Mouse (Mus musculus) stomach, embryonic 14.5 days (tissue): ENCODE data around the gene 4430402I18Rik. TPM values are rescaled to one million over a fixed set of nuclear protein-coding genes. Genes with fewer than 3 reads are reported as not detected.

Experiments
- ATAC-seq: fragments of 200-750 bp; cut with Nextera tagmentation; 2 replicates; pipeline ENCODE4 v1.8.0; 2017; ENCODE audit warnings: low read depth, moderate TSS enrichment; ENCODE audit not compliant: insufficient number of reproducible peaks, insufficient read depth, low FRiP score
- H3K27ac ChIP-seq: fragments of 300-500 bp; sonication (generic); 2 replicates; pipeline ENCODE4 v1.5.1; 2014; ENCODE audit warnings: mild to moderate bottlenecking, low read length, moderate library complexity, mixed read lengths
- H3K27me3 ChIP-seq: fragments of 300-500 bp; sonication (generic); 2 replicates; pipeline ENCODE4 v1.6.1; 2014; ENCODE audit warnings: low read length, control low read depth, mixed read lengths; ENCODE audit not compliant: control insufficient read depth, insufficient read depth
- H3K36me3 ChIP-seq: fragments of 300-500 bp; sonication (generic); 2 replicates; pipeline ENCODE4 v1.6.1; 2014; ENCODE audit warnings: mild to moderate bottlenecking, control low read depth, low read length, moderate library complexity, mixed read lengths; ENCODE audit not compliant: control insufficient read depth, insufficient read depth
- H3K4me1 ChIP-seq: fragments of 300-500 bp; sonication (generic); 2 replicates; pipeline ENCODE4 v1.6.1; 2014; ENCODE audit warnings: low read length, control low read depth, mixed read lengths; ENCODE audit not compliant: control insufficient read depth, insufficient read depth
- H3K4me2 ChIP-seq: fragments of 300-500 bp; sonication (generic); replicated peaks from 2 replicates; pipeline ENCODE4 v1.6.1; 2014; ENCODE audit warnings: low read depth, low read length, control low read depth
- H3K4me3 ChIP-seq: fragments of 300-500 bp; sonication (generic); 2 replicates; pipeline ENCODE4 v1.5.1; 2014; ENCODE audit warnings: low read depth, low read length, control low read depth
- H3K9ac ChIP-seq: fragments of 300-500 bp; sonication (generic); replicated peaks from 2 replicates; pipeline ENCODE4 v1.6.1; 2014; ENCODE audit warnings: low read depth, mild to moderate bottlenecking, control low read depth, low read length, moderate library complexity, mixed read lengths
- H3K9me3 ChIP-seq: fragments of 300-500 bp; sonication (generic); 2 replicates; pipeline ENCODE4 v1.6.1; 2016; ENCODE audit warnings: low read depth, low read length, control low read depth; ENCODE audit not compliant: control insufficient read depth
- WGBS: fragments of 180-500 bp; shearing (Covaris S2); extraction: QIAGEN DNeasy Blood & Tissue Kit; methylation state at CpG from one replicate; pipeline ENCODE4 v1.1.7; 2014; 5-methylcytosine and 5-hydroxymethylcytosine counted together
- polyA plus RNA-seq: library from polyadenylated mRNA; unstranded; fragments of >200 nt; fragmentation: Nextera tagmentation; extraction: Ambion mirVana; gene quantifications from 2 replicates; pipeline ENCODE4 v1.2.1, GENCODE M21; 2014

4430402I18Rik gene
- 0.27 and 0.90 TPM in 2 replicates for polyA plus RNA-seq

DNA sequence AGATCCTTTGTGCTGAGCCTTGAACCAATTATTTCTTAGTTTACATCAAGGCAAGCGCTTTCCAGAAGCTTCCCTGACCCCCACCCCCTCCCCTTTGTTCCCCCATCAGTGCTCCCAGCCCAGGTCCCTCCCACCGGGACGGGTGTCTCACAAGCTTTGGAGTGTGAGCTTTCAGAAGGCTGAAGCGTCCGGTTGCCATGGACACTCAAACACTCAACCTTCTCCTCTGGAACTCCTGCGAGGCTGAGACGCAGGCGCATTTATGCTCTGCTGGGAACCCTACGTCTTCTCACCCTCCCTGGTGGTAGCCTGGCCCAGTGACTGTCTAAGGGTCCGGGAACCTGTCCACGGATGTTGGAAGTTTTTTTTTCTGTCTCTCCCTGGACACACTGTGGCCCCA lies at the start of gene 4430402I18Rik:
Gene 4430402I18Rik, minus strand, starts transcription at position 149 of the 400 bp plus-strand sequence.
- H3K9ac ChIP-seq, result no peak within 1 kb of the TSS
- no peaks in the 10 kb centered on the region for H3K36me3 ChIP-seq
- ATAC-seq, result no peak; the same call in 1 of the 2 replicates
- no peaks in the 10 kb centered on the region for H3K9me3 ChIP-seq
- no peak within 1 kb of the TSS for H3K27ac ChIP-seq
- WGBS, result 7% methylated on average over 11 of the region's 11 CpGs
- no peaks in the 10 kb centered on the region for H3K27me3 ChIP-seq
- H3K4me1 ChIP-seq, result peaks cover 5% of the 10 kb centered on the region; the same call in 1 of the 2 replicates
- no peak within 1 kb of the TSS for H3K4me3 ChIP-seq
- 0 out of 2 replicates have a peak within 1 kb of the TSS, but pooled peaks have one; percentile 13 for H3K4me2 ChIP-seq

DNA sequence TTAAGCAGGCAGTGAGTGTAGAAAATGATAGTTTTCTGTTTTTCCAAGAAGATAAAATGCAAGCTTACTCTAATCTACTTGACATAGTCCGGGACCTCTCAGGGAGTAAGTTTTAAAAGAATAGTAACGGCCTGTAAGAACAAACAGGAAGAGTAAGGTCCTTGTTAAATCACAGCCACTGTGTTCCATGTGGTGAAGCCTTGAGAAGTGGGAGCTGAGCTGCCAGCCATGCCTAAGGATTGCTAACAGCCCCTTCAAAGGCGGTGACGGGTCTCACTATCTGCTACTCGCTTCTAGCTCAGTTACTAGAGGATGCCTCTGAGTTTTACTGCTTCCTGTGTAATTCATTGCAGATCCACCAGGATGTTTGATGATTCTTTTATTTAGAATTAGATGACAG lies 49.2 kb upstream of the 4430402I18Rik start:
- no peak overlapping the region for H3K4me3 ChIP-seq
- H3K27me3 ChIP-seq, result no peaks in the 10 kb centered on the region
- WGBS, result 80% methylated on average over 5 of the region's 5 CpGs
- peaks cover 40% of the 10 kb centered on the region for H3K36me3 ChIP-seq
- H3K4me2 ChIP-seq, result no peak overlapping the region
- ATAC-seq, result no peak
- H3K9me3 ChIP-seq, result no peaks in the 10 kb centered on the region
- H3K27ac ChIP-seq, result no peak overlapping the region
- H3K4me1 ChIP-seq, result no peaks in the 10 kb centered on the region
- H3K9ac ChIP-seq, result no peak overlapping the region

DNA sequence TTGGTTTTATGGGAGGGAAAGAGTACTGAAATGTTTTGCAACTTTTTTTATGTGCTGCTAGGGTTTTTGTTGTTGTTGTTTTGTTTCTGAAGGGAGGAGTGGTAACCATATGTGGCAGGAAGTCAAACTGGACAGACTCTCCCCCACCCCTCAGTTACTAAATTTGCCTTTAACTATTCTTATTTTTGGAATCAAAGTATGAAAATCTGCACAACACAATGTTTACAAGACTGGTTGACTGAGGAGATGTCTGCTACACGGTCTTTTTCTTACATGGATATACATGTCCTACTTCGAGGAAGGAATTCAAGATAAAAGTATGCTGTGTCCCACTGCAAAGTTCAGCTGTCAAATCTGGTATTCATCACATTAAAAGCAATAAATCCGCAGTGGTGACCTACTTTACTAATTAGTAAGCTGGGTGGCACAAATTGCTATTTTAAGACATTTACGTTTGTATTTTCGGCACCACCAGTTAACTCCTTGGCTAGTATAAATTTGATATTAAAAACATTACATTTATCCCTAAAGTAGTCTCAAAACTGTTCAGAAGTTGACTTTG lies 48.7 kb upstream of the 4430402I18Rik start:
- Histone ChIP-seq H3K4me2 (no peak overlapping the region), H3K27me3 (no peaks in the 10 kb centered on the region), H3K4me3 (no peak overlapping the region), H3K27ac (no peak overlapping the region), H3K4me1 (no peaks in the 10 kb centered on the region), H3K9me3 (no peaks in the 10 kb centered on the region), H3K9ac (no peak overlapping the region), H3K36me3 (peaks cover 39% of the 10 kb centered on the region)
- WGBS, result 83% methylated on average over 5 of the region's 5 CpGs
- no peak for ATAC-seq

DNA sequence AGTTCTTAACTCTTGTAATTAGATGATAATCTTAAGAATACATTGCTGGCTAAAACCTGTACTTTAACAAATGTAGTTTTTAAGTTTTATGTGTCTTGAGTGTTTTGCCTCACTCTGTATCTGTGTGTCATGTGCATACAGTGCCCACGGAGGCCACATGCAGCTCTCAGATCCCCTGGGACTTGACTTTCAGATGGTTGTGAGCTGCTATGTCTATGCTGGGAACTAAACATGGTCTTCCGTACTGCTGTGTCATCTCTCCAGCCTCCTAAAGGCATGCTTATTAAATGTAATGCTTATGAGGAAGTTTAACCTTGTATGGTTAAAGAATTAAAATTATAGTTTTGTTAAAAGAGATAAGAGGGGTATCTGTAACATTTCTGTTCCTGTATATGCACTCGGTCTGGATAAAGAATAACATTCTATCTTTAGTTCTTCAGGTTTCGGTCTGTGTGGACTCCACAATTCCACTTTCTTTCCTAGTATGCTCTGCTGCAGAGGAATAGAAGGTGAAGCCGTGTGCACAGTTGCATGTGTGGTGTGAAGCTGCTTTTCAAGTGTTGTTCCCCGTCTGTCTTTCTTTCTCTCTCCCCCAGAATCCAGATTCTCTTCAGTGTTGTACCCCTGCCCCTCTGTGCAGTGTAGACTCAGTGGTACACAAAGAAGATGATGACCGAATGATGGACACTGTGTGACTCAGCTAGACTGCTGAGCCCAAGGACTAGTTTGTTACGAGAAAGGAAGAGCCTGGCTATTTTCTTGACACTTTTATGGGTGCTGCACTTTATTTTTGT lies 48.0 kb upstream of the 4430402I18Rik start:
- Histone ChIP-seq H3K4me2 (no peak overlapping the region), H3K27me3 (no peaks in the 10 kb centered on the region), H3K4me3 (no peak overlapping the region), H3K27ac (no peak overlapping the region), H3K9ac (no peak overlapping the region), H3K9me3 (no peaks in the 10 kb centered on the region), H3K36me3 (peaks cover 40% of the 10 kb centered on the region), H3K4me1 (no peaks in the 10 kb centered on the region)
- no peak for ATAC-seq
- 86% methylated on average over 8 of the region's 8 CpGs for WGBS

DNA sequence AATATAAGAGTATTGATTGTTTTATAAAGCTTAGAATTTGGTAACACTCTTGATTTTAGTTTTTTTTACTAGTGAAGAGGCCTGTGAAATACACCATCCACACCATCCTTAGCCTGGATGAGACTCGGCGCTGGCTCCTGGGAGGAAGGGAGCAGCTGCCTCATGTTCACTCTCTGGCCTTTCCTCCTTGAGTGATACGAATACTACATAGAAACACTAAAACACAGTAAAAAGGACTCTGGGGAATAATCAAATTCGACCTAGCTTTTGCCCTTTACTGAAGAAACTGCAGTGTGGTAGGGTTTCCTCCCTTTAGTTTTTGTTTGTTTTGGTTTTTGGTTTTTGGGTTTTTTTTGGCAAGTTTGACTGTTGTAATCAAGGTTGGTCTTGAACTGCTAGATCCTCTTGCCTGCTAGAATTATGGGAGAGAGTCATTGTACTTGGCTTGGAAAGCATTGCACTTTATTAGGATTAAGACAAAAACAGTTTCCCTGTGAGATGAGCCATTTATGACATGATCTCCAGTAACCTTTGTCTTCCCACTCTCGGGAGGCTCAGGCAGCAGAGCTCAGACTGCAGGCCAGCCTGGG lies 47.0 kb upstream of the 4430402I18Rik start:
- no peak overlapping the region for H3K27ac ChIP-seq
- H3K9ac ChIP-seq, result no peak overlapping the region
- WGBS, result 82% methylated on average over 5 of the region's 5 CpGs
- no peaks in the 10 kb centered on the region for H3K4me1 ChIP-seq
- H3K36me3 ChIP-seq, result peaks cover 41% of the 10 kb centered on the region
- no peak overlapping the region for H3K4me3 ChIP-seq
- H3K27me3 ChIP-seq, result no peaks in the 10 kb centered on the region
- ATAC-seq, result no peak
- no peaks in the 10 kb centered on the region for H3K9me3 ChIP-seq
- H3K4me2 ChIP-seq, result no peak overlapping the region

DNA sequence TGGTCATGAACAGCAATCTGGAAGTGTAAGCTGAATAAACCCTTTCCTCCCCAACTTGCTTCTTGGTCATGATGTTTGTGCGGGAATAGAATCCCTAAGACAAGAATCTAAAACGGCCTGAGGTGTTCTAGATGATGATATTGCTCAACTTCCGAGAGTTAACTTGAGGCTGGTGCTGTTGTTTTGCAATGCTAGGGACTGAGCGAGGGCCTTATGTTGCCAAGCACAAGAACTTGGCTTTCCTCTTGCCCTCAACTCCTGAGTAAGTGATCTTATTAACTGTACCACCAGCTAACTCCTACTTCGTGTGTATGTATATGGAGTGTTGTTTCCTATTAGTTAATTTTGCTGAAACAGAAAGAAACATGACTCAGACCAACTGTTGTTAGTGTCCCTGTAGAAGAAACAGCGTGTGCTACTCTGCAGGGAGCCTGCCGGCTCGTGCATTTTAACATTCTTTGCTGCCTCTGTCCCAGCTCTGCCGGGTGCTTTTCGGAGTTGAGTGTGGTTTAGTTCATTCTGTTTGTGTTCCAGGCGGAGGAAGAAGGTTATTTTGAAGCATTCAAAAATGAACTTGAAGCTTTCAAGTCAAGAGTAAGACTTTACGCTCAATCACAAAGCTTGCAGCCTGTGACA lies 43.9 kb upstream of the 4430402I18Rik start:
- Histone ChIP-seq H3K9me3 (no peaks in the 10 kb centered on the region), H3K36me3 (peaks cover 49% of the 10 kb centered on the region), H3K27ac (no peak overlapping the region), H3K27me3 (no peaks in the 10 kb centered on the region), H3K4me2 (no peak overlapping the region), H3K4me1 (no peaks in the 10 kb centered on the region), H3K4me3 (no peak overlapping the region), H3K9ac (no peak overlapping the region)
- 89% methylated on average over 12 of the region's 12 CpGs for WGBS
- ATAC-seq, result no peak

DNA sequence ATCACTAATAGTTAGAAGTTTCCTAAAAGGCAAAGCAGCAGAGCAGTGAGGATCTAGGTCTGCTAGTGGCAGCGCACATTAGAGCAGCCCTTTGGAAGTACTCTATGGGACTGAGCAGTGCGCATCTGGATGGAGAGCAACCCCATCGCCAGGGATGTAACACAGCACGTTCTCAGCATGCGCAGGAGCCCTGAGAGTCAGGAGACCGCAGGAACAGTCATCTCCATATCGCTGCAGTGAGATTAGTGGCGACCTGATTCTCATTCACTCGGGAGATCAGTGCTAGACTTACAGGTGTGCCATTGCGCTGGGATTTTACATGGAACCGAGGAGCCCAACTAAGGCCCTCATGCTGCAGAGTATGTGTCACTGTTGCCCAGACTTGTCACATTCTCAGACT lies 41.4 kb upstream of the 4430402I18Rik start:
- peaks cover 38% of the 10 kb centered on the region for H3K36me3 ChIP-seq
- 91% methylated on average over 11 of the region's 11 CpGs for WGBS
- H3K9me3 ChIP-seq, result no peaks in the 10 kb centered on the region
- no peaks in the 10 kb centered on the region for H3K4me1 ChIP-seq
- H3K4me3 ChIP-seq, result no peak overlapping the region
- no peak overlapping the region for H3K9ac ChIP-seq
- ATAC-seq, result no peak
- H3K27me3 ChIP-seq, result no peaks in the 10 kb centered on the region
- H3K27ac ChIP-seq, result no peak overlapping the region
- H3K4me2 ChIP-seq, result no peak overlapping the region

DNA sequence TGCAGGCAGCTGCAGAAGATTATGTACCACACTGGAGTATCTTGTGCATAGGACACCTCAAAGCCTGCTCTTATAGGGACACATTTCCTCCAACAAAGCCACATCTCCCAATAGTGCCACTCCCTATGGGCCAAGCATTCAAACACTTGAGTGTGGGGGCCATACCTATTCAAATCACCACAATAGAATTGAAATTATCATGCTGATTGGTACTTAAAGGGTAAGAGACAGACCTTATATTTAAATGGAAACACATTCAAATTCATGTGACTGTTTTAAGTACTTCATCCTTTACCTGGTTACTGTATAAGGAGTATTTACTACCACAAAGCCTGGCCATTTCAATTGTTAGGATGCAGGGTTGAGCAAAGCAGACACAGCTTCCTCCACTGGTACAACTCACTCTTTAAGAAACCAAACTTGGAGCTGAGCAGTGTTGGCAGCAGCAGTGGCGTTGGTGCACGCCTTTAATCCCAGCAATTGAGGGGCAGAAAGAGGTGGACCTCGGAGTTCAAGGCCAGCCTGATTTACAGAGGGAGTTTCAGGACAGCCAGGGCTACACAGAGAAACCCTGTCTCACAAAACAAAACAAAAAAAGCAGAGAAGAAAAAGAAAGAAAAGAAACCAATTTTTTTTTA lies 40.6 kb upstream of the 4430402I18Rik start:
- no peak for ATAC-seq
- no peaks in the 10 kb centered on the region for H3K4me1 ChIP-seq
- no peak overlapping the region for H3K4me3 ChIP-seq
- H3K36me3 ChIP-seq, result peaks cover 34% of the 10 kb centered on the region
- no peak overlapping the region for H3K27ac ChIP-seq
- no peaks in the 10 kb centered on the region for H3K27me3 ChIP-seq
- WGBS, result 88% methylated on average over 3 of the region's 3 CpGs
- H3K9me3 ChIP-seq, result no peaks in the 10 kb centered on the region
- no peak overlapping the region for H3K9ac ChIP-seq
- no peak overlapping the region for H3K4me2 ChIP-seq
